Mouse (Mus musculus): ENCODE results near the gene Gon7.
A peak's percentile ranks its signal among the peaks of the same experiment; 100 is the strongest.

Gene Gon7

GRCm38 (mm10) chr12:102705906-102706640, 51.5 kb downstream of the Gon7 start:
- DNase-seq (ENCODE audit: low spot score): no peak

- peak; percentile 83 for DNase-seq (ENCODE audit: low spot score)
Measured at GRCm38 (mm10) chr12:102705216-102705871, 52.3 kb downstream of the Gon7 start.

GRCm38 (mm10) chr12:102704457-102705198, 53.0 kb downstream of the Gon7 start, which contains the start of gene Itpk1:
TSS of gene Itpk1 (minus strand) at chr12:102704930.
- no peak for DNase-seq (ENCODE audit: low spot score)

GRCm38 (mm10) chr12:102703921-102704408, 53.6 kb downstream of the Gon7 start:
- no peak for DNase-seq (ENCODE audit: low spot score)

GRCm38 (mm10) chr12:102703441-102703840, 54.2 kb downstream of the Gon7 start:
- DNase-seq (ENCODE audit: low spot score): no peak

Measured in left cerebral cortex, adult 11 months (tissue).